Mouse (Mus musculus): Measurements from ENCODE around the gene Ier2. TPM values are rescaled to one million over a fixed set of nuclear protein-coding genes. Genes with fewer than 3 reads are reported as not detected.

Gene Ier2
- polyA plus RNA-seq, 1 experiment: 75.7 TPM

GRCm38 (mm10) chr8:84704356-84704755 lies 41.7 kb upstream of the Ier2 start:
- no peaks in the 10 kb centered on the region for H3K36me3 ChIP-seq (ENCODE audit: control insufficient read depth, insufficient read depth)
- no peak overlapping the region for H3ac ChIP-seq (ENCODE audit: control insufficient read depth, insufficient read length)
- TF ChIP-seq USF1 (IDR thresholded peaks at IDR 0.05; ENCODE audit: low read depth): no peak
- TF ChIP-seq SRF (IDR thresholded peaks at IDR 0.05; ENCODE audit: control insufficient read depth, insufficient read length, low read depth): no peak
- TF ChIP-seq POLR2AphosphoS2 (IDR thresholded peaks at IDR 0.05; ENCODE audit: insufficient read length, low read depth): no peak
- no peak for TF ChIP-seq MYOD1 (IDR thresholded peaks at IDR 0.05; ENCODE audit: control insufficient read depth in 1 of 3, insufficient read length in 2 of 3, low read depth in 2 of 3)
- no peak for TF ChIP-seq E2F4 (IDR thresholded peaks at IDR 0.05; ENCODE audit: insufficient read depth)
- no peak for TF ChIP-seq TCF3 (IDR thresholded peaks at IDR 0.05; ENCODE audit: insufficient read length, low read depth)
- no peak for TF ChIP-seq CEBPB (IDR thresholded peaks at IDR 0.05; ENCODE audit: insufficient read depth, poor library complexity, severe bottlenecking)
- TF ChIP-seq POLR2A (IDR thresholded peaks at IDR 0.05; ENCODE audit: insufficient read length, low read depth): no peak
- no peak for TF ChIP-seq REST (IDR thresholded peaks at IDR 0.05; ENCODE audit: insufficient read depth, insufficient read length)
- TF ChIP-seq TCF12 (IDR thresholded peaks at IDR 0.05; ENCODE audit: insufficient read depth, poor library complexity, severe bottlenecking): no peak
- no peak for TF ChIP-seq MYOG (IDR thresholded peaks at IDR 0.05; ENCODE audit: control insufficient read depth in 1 of 3, insufficient read depth in 1 of 3, insufficient read length in 2 of 3, low read depth in 2 of 3)
- no peak for TF ChIP-seq MAX (IDR thresholded peaks at IDR 0.05; ENCODE audit: low read depth)
- no peaks in the 10 kb centered on the region for H3K27me3 ChIP-seq (ENCODE audit: control insufficient read depth, insufficient read depth, insufficient read length)
- no peak overlapping the region for H3K4me2 ChIP-seq (ENCODE audit: low read depth)
- no peaks in the 10 kb centered on the region for H3K79me2 ChIP-seq (ENCODE audit: control insufficient read depth, insufficient read depth)
- no peak overlapping the region for H3K4me3 ChIP-seq

- H3K4me3 ChIP-seq: no peak overlapping the region
- no peaks in the 10 kb centered on the region for H3K36me3 ChIP-seq (ENCODE audit: control insufficient read depth, insufficient read depth)
- H3K27me3 ChIP-seq (ENCODE audit: control insufficient read depth, insufficient read depth, insufficient read length): no peaks in the 10 kb centered on the region
- no peak overlapping the region for H3K4me2 ChIP-seq (ENCODE audit: low read depth)
- H3ac ChIP-seq (ENCODE audit: control insufficient read depth, insufficient read length): no peak overlapping the region
- H3K79me2 ChIP-seq (ENCODE audit: control insufficient read depth, insufficient read depth): no peaks in the 10 kb centered on the region
- no peak for TF ChIP-seq MYOG (IDR thresholded peaks at IDR 0.05; ENCODE audit: control insufficient read depth in 1 of 3, insufficient read depth in 1 of 3, insufficient read length in 2 of 3, low read depth in 2 of 3)
- TF ChIP-seq CEBPB (IDR thresholded peaks at IDR 0.05; ENCODE audit: insufficient read depth, poor library complexity, severe bottlenecking): no peak
- TF ChIP-seq E2F4 (IDR thresholded peaks at IDR 0.05; ENCODE audit: insufficient read depth): no peak
- TF ChIP-seq TCF3 (IDR thresholded peaks at IDR 0.05; ENCODE audit: insufficient read length, low read depth): no peak
- no peak for TF ChIP-seq POLR2A (IDR thresholded peaks at IDR 0.05; ENCODE audit: insufficient read length, low read depth)
- TF ChIP-seq POLR2AphosphoS2 (IDR thresholded peaks at IDR 0.05; ENCODE audit: insufficient read length, low read depth): no peak
- no peak for TF ChIP-seq REST (IDR thresholded peaks at IDR 0.05; ENCODE audit: insufficient read depth, insufficient read length)
- TF ChIP-seq MYOD1 (IDR thresholded peaks at IDR 0.05; ENCODE audit: control insufficient read depth in 1 of 3, insufficient read length in 2 of 3, low read depth in 2 of 3): no peak
- no peak for TF ChIP-seq TCF12 (IDR thresholded peaks at IDR 0.05; ENCODE audit: insufficient read depth, poor library complexity, severe bottlenecking)
- TF ChIP-seq MAX (IDR thresholded peaks at IDR 0.05; ENCODE audit: low read depth): no peak
- TF ChIP-seq USF1 (IDR thresholded peaks at IDR 0.05; ENCODE audit: low read depth): no peak
- TF ChIP-seq SRF (IDR thresholded peaks at IDR 0.05; ENCODE audit: control insufficient read depth, insufficient read length, low read depth): no peak
Observed at GRCm38 (mm10) chr8:84703466-84704249, 41.0 kb upstream of the Ier2 start.

- Histone ChIP-seq H3K4me3 (no peak overlapping the region), H3ac (ENCODE audit: control insufficient read depth, insufficient read length) (no peak overlapping the region), H3K36me3 (ENCODE audit: control insufficient read depth, insufficient read depth) (no peaks in the 10 kb centered on the region), H3K79me2 (ENCODE audit: control insufficient read depth, insufficient read depth) (no peaks in the 10 kb centered on the region), H3K27me3 (ENCODE audit: control insufficient read depth, insufficient read depth, insufficient read length) (no peaks in the 10 kb centered on the region), H3K4me2 (ENCODE audit: low read depth) (no peak overlapping the region)
- no peak for TF ChIP-seq USF1 (IDR thresholded peaks at IDR 0.05; ENCODE audit: low read depth)
- TF ChIP-seq TCF3 (IDR thresholded peaks at IDR 0.05; ENCODE audit: insufficient read length, low read depth): no peak
- no peak for TF ChIP-seq POLR2A (IDR thresholded peaks at IDR 0.05; ENCODE audit: insufficient read length, low read depth)
- no peak for TF ChIP-seq MYOD1 (IDR thresholded peaks at IDR 0.05; ENCODE audit: control insufficient read depth in 1 of 3, insufficient read length in 2 of 3, low read depth in 2 of 3)
Observed at GRCm38 (mm10) chr8:84702963-84703465, 40.4 kb upstream of the Ier2 start.

- Histone ChIP-seq H3K79me2 (ENCODE audit: control insufficient read depth, insufficient read depth) (no peaks in the 10 kb centered on the region), H3K36me3 (ENCODE audit: control insufficient read depth, insufficient read depth) (no peaks in the 10 kb centered on the region), H3K27me3 (ENCODE audit: control insufficient read depth, insufficient read depth, insufficient read length) (no peaks in the 10 kb centered on the region), H3ac (ENCODE audit: control insufficient read depth, insufficient read length) (no peak overlapping the region), H3K4me3 (no peak overlapping the region), H3K4me2 (ENCODE audit: low read depth) (no peak overlapping the region)
- TF ChIP-seq MYOG (IDR thresholded peaks at IDR 0.05; ENCODE audit: control insufficient read depth in 1 of 3, insufficient read depth in 1 of 3, insufficient read length in 2 of 3, low read depth in 2 of 3) (no peak), REST (IDR thresholded peaks at IDR 0.05; ENCODE audit: insufficient read depth, insufficient read length) (no peak), TCF12 (IDR thresholded peaks at IDR 0.05; ENCODE audit: insufficient read depth, poor library complexity, severe bottlenecking) (no peak), POLR2AphosphoS2 (IDR thresholded peaks at IDR 0.05; ENCODE audit: insufficient read length, low read depth) (no peak), TCF3 (IDR thresholded peaks at IDR 0.05; ENCODE audit: insufficient read length, low read depth) (no peak), E2F4 (IDR thresholded peaks at IDR 0.05; ENCODE audit: insufficient read depth) (no peak), MAX (IDR thresholded peaks at IDR 0.05; ENCODE audit: low read depth) (no peak), CEBPB (IDR thresholded peaks at IDR 0.05; ENCODE audit: insufficient read depth, poor library complexity, severe bottlenecking) (no peak), SRF (IDR thresholded peaks at IDR 0.05; ENCODE audit: control insufficient read depth, insufficient read length, low read depth) (no peak), POLR2A (IDR thresholded peaks at IDR 0.05; ENCODE audit: insufficient read length, low read depth) (no peak), USF1 (IDR thresholded peaks at IDR 0.05; ENCODE audit: low read depth) (no peak), MYOD1 (IDR thresholded peaks at IDR 0.05; ENCODE audit: control insufficient read depth in 1 of 3, insufficient read length in 2 of 3, low read depth in 2 of 3) (no peak)
Observed at GRCm38 (mm10) chr8:84702561-84702960, 39.9 kb upstream of the Ier2 start.

All from myocyte (in vitro differentiated cells).